In the genomic region with DNA sequence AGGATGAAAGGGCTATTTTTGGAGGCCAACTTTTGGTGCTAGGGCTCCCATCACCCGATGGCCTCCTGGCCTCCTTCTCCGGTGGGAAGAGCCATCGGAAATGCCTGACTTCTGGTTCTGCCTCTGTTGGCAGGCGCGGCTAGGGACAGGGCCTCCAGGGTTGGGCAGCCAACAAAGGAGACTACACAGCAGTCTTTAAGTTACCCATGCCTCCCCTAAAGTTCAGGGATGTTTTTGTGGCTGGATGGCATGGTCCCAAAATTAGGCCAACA, we compare ENCODE assay signal across 12 mouse cellular contexts.
DNase-seq lines count a peak whose midpoint lies in the region; ATAC-seq and TF ChIP-seq lines count a peak whose summit lies in the region.
"Had no signal": no experiment of that assay in that cellular context is flagged by ENCODE, and none has a peak within 500 bp of the region (broad histone marks: within the 10 kb centered on the region; RNA-seq: fewer than 3 reads in every experiment).

No protein-coding gene starts in this region.

- intact Hi-C loops in gastrocnemius, postnatal 14 days (cut with DNase I; ENCODE audit: low total_unique reads), result no loop called here

- peak overlapping the region; percentile 82 for H3K27ac ChIP-seq in lung, embryonic 15.5 days
- 0 out of 2 replicates have a peak overlapping the region, but pooled peaks have one; percentile 13 for H3K27ac ChIP-seq in heart, embryonic 11.5 days (ENCODE audit: low read depth, low read length)
- peak overlapping the region; percentile 92; the same call in 1 of the 2 replicates for H3K27ac ChIP-seq in kidney, adult 2 months (ENCODE audit: insufficient read depth, low read depth, low read length)
- 0 out of 2 replicates have a peak overlapping the region, but pooled peaks have one; percentile 44 for H3K27ac ChIP-seq in stomach, embryonic 14.5 days (ENCODE audit: low read length)
- H3K27ac ChIP-seq in forebrain, postnatal 0 days (ENCODE audit: low read depth, low read length), result no peak overlapping the region

- 77% methylated on average over 5 of the region's 5 CpGs for WGBS in lung, embryonic 15.5 days
- 78% methylated on average over 5 of the region's 5 CpGs for WGBS in heart, embryonic 11.5 days (ENCODE audit: insufficient replicate concordance)
- 83% methylated on average over 5 of the region's 5 CpGs for WGBS in kidney, adult 2 months
- WGBS in stomach, embryonic 14.5 days, result 88% methylated on average over 5 of the region's 5 CpGs
- WGBS in forebrain, postnatal 0 days, result 93% methylated on average over 5 of the region's 5 CpGs

- H3K4me3 ChIP-seq in lung, embryonic 15.5 days, result no peak overlapping the region
- H3K4me3 ChIP-seq in heart, embryonic 11.5 days (ENCODE audit: low read depth, low read length), result no peak overlapping the region
- no peak overlapping the region for H3K4me3 ChIP-seq in kidney, adult 2 months (ENCODE audit: insufficient read depth, low read depth, low read length)
- H3K4me3 ChIP-seq in stomach, embryonic 14.5 days (ENCODE audit: low read depth, low read length), result no peak overlapping the region
- no peak overlapping the region for H3K4me3 ChIP-seq in forebrain, postnatal 0 days (ENCODE audit: low read depth, low read length)
- H3K4me3 ChIP-seq: limb, embryonic 10.5 days had no signal

- H3K9ac ChIP-seq in lung, embryonic 15.5 days, result no peak overlapping the region
- H3K9ac ChIP-seq in heart, embryonic 11.5 days (ENCODE audit: low read depth, low read length), result no peak overlapping the region
- no peak overlapping the region for H3K9ac ChIP-seq in stomach, embryonic 14.5 days (replicated peaks; ENCODE audit: low read depth, low read length)
- no peak overlapping the region for H3K9ac ChIP-seq in forebrain, postnatal 0 days

- no peak overlapping the region for H3K4me2 ChIP-seq in lung, embryonic 15.5 days
- H3K4me2 ChIP-seq in heart, embryonic 11.5 days, result no peak overlapping the region
- no peak overlapping the region for H3K4me2 ChIP-seq in stomach, embryonic 14.5 days (replicated peaks; ENCODE audit: low read depth, low read length)
- no peak overlapping the region for H3K4me2 ChIP-seq in forebrain, postnatal 0 days (ENCODE audit: low read depth)

- ATAC-seq in lung, embryonic 15.5 days (ENCODE audit: borderline replicate concordance, extremely low read depth, low FRiP score, low TSS enrichment), result 0 out of 2 replicates have a peak, but pooled peaks have one; percentile 11
- ATAC-seq in heart, embryonic 11.5 days (replicated peaks; ENCODE audit: insufficient number of reproducible peaks, low FRiP score, low TSS enrichment), result no peak
- no peak for ATAC-seq in stomach, embryonic 14.5 days (ENCODE audit: insufficient number of reproducible peaks, insufficient read depth, low FRiP score, low read depth)
- no peak for ATAC-seq in forebrain, postnatal 0 days

- DNase-seq in lung, postnatal 25 days (ENCODE audit: low spot score), result no peak
- DNase-seq in kidney, adult 2 months, result peak; percentile 75
- DNase-seq in layer of hippocampus, postnatal 36 days, result no peak
- DNase-seq in forebrain, postnatal 0 days, result no peak
- no peak for DNase-seq in gastrocnemius, postnatal 14 days
- DNase-seq: cerebellum, adult 11 months; right cerebral cortex, postnatal 4 days; thymus, postnatal 36 days had no signal

- H3K27me3 ChIP-seq in lung, embryonic 15.5 days, result no peaks in the 10 kb centered on the region
- H3K27me3 ChIP-seq in heart, embryonic 11.5 days (ENCODE audit: control insufficient read depth, insufficient read depth, low read length), result no peaks in the 10 kb centered on the region
- H3K27me3 ChIP-seq in kidney, adult 2 months (replicated peaks; ENCODE audit: control insufficient read depth, insufficient read depth, low read length), result no peaks in the 10 kb centered on the region
- no peaks in the 10 kb centered on the region for H3K27me3 ChIP-seq in stomach, embryonic 14.5 days (ENCODE audit: control insufficient read depth, insufficient read depth, low read length)
- H3K27me3 ChIP-seq in forebrain, postnatal 0 days (ENCODE audit: insufficient read depth, low read length), result peaks cover 4% of the 10 kb centered on the region; the same call in 1 of the 2 replicates

- H3K36me3 ChIP-seq in lung, embryonic 15.5 days, result no peaks in the 10 kb centered on the region
- H3K36me3 ChIP-seq in heart, embryonic 11.5 days (ENCODE audit: control insufficient read depth, insufficient read depth, low read length), result no peaks in the 10 kb centered on the region
- no peaks in the 10 kb centered on the region for H3K36me3 ChIP-seq in kidney, adult 2 months (ENCODE audit: control insufficient read depth, insufficient read depth, low read length)
- H3K36me3 ChIP-seq in stomach, embryonic 14.5 days (ENCODE audit: control insufficient read depth, insufficient read depth, low read length), result no peaks in the 10 kb centered on the region
- H3K36me3 ChIP-seq in forebrain, postnatal 0 days (ENCODE audit: insufficient read depth), result no peaks in the 10 kb centered on the region
- H3K36me3 ChIP-seq: limb, embryonic 10.5 days had no signal

- H3K9me3 ChIP-seq in lung, embryonic 15.5 days, result no peaks in the 10 kb centered on the region
- no peaks in the 10 kb centered on the region for H3K9me3 ChIP-seq in heart, embryonic 11.5 days (replicated peaks; ENCODE audit: control insufficient read depth, low read length)
- no peaks in the 10 kb centered on the region for H3K9me3 ChIP-seq in stomach, embryonic 14.5 days (ENCODE audit: control insufficient read depth, low read depth, low read length)
- H3K9me3 ChIP-seq in forebrain, postnatal 0 days (ENCODE audit: low read length), result no peaks in the 10 kb centered on the region
- H3K9me3 ChIP-seq: limb, embryonic 10.5 days had no signal

- H3K4me1 ChIP-seq in lung, embryonic 15.5 days, result peaks cover 39% of the 10 kb centered on the region
- peaks cover 20% of the 10 kb centered on the region for H3K4me1 ChIP-seq in heart, embryonic 11.5 days (ENCODE audit: control insufficient read depth, insufficient read depth, low read length)
- no peaks in the 10 kb centered on the region for H3K4me1 ChIP-seq in kidney, adult 2 months (ENCODE audit: control insufficient read depth, insufficient read depth, low read length)
- no peaks in the 10 kb centered on the region for H3K4me1 ChIP-seq in stomach, embryonic 14.5 days (ENCODE audit: control insufficient read depth, insufficient read depth, low read length)
- H3K4me1 ChIP-seq in forebrain, postnatal 0 days (ENCODE audit: insufficient read depth), result peaks cover 4% of the 10 kb centered on the region

- TF ChIP-seq CTCF in kidney, adult 2 months (conservative IDR thresholded peaks at IDR 0.05; ENCODE audit: insufficient read depth, insufficient read length, low read depth, low read length), result no peak
- no peak for TF ChIP-seq CTCF in forebrain, postnatal 0 days (IDR thresholded peaks at IDR 0.05; ENCODE audit: low read depth)

- no peak for TF ChIP-seq POLR2A in kidney, adult 2 months (IDR thresholded peaks at IDR 0.05; ENCODE audit: low read depth, low read length)
